8 mouse cellular contexts compared by ENCODE assay signal in the genomic region with DNA sequence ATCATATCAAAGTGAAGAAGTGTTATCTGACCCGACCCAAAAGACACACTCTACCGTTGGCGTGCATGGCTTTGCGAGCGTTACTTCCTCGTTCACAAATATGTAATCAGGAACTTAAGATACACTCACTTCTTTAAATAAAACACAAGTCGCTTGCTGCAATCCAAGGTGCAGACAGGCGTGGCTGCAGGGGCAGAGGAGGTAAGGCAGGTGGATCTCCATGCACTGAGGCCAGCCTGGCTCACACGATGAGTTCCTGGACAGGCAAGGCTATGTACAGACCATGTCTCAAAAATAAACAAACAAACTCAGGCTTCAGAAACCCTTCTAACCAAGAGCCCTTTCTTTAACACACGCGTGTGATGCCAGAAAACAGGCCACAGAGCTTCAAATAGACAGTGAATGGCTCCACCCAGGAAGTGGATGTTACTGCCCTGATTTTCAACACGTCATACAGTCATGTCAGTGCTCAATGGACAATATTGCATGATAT. TPM values are rescaled to one million over a fixed set of nuclear protein-coding genes. Genes with fewer than 3 reads are reported as not detected.
DNase-seq lines count a peak whose midpoint lies in the region; ATAC-seq and TF ChIP-seq lines count a peak whose summit lies in the region.

No protein-coding gene starts in this region.

- peak overlapping the region; percentile 69 to 96 for H3K4me3 ChIP-seq in heart, embryonic 14.5 days (ENCODE audit: control insufficient read depth in 1 of 2, insufficient read depth in 1 of 2, low read depth in 1 of 2, low read length in 2 of 2)
- H3K4me3 ChIP-seq in liver, embryonic 15.5 days (replicated peaks): peak overlapping the region; percentile 68
- peak overlapping the region; percentile 27 for H3K4me3 ChIP-seq in small intestine, adult 2 months (ENCODE audit: low read depth, low read length)

- peak overlapping the region; percentile 72 to 92 for H3K27ac ChIP-seq in heart, embryonic 14.5 days (replicated peaks in 1 of 2; ENCODE audit: control insufficient read depth in 1 of 2, insufficient read depth in 1 of 2, low read depth in 2 of 2, low read length in 2 of 2)
- peak overlapping the region; percentile 51; the same call in 1 of the 2 replicates for H3K27ac ChIP-seq in liver, embryonic 15.5 days (replicated peaks)
- H3K27ac ChIP-seq in small intestine, adult 2 months (ENCODE audit: insufficient read depth, low read depth, low read length): peak overlapping the region; percentile 74

- H3K4me2 ChIP-seq in heart, embryonic 14.5 days (ENCODE audit: low read length): peak overlapping the region; percentile 73
- peak overlapping the region; percentile 96 for H3K4me2 ChIP-seq in liver, embryonic 15.5 days

- H3K27me3 ChIP-seq in heart, embryonic 14.5 days (ENCODE audit: control insufficient read depth, insufficient read depth, low read length): no peaks in the 10 kb centered on the region
- H3K27me3 ChIP-seq in liver, embryonic 15.5 days: peaks cover 19% of the 10 kb centered on the region
- H3K27me3 ChIP-seq in small intestine, adult 2 months (ENCODE audit: control insufficient read depth, insufficient read depth, low read length): no peaks in the 10 kb centered on the region

- no peak; the same call in 1 of the 2 replicates for TF ChIP-seq POLR2A in small intestine, adult 2 months (IDR thresholded peaks at IDR 0.05; ENCODE audit: low read depth, low read length)

- H3K9ac ChIP-seq in heart, embryonic 14.5 days (ENCODE audit: low read length): peak overlapping the region; percentile 97
- H3K9ac ChIP-seq in liver, embryonic 15.5 days: peak overlapping the region; percentile 37; the same call in 1 of the 2 replicates

- no peaks in the 10 kb centered on the region for H3K36me3 ChIP-seq in heart, embryonic 14.5 days (ENCODE audit: control insufficient read depth, insufficient read depth, low read length)
- no peaks in the 10 kb centered on the region for H3K36me3 ChIP-seq in liver, embryonic 15.5 days (replicated peaks)
- no peaks in the 10 kb centered on the region for H3K36me3 ChIP-seq in small intestine, adult 2 months (ENCODE audit: control insufficient read depth, insufficient read depth, low read length)

- 14% methylated on average over 12 of the region's 12 CpGs for WGBS in heart, embryonic 14.5 days
- 3% methylated on average over 12 of the region's 12 CpGs for WGBS in liver, embryonic 15.5 days (ENCODE audit: insufficient replicate concordance)
- WGBS in small intestine, adult 2 months: 5% methylated on average over 12 of the region's 12 CpGs

- peaks cover 31 to 62% of the 10 kb centered on the region in 2 experiments for H3K4me1 ChIP-seq in heart, embryonic 14.5 days (ENCODE audit: control insufficient read depth in 2 of 2, insufficient read depth in 2 of 2, low read length in 2 of 2)
- H3K4me1 ChIP-seq in liver, embryonic 15.5 days (replicated peaks): peaks cover 88% of the 10 kb centered on the region
- H3K4me1 ChIP-seq in small intestine, adult 2 months (ENCODE audit: control insufficient read depth, insufficient read depth, insufficient read length, low read length): peaks cover 22% of the 10 kb centered on the region

- peak; percentile 26 for DNase-seq in spleen, adult 12 weeks (ENCODE audit: low spot score)
- no peak for DNase-seq in spleen, postnatal 4 days (ENCODE audit: low spot score in 2 of 2)
- DNase-seq in frontal cortex, adult 2 months (ENCODE audit: extremely low spot score in 1 of 2, low spot score in 1 of 2): no peak
- DNase-seq in cerebellum, adult 9-11 months: no peak
- no peak for DNase-seq in yolk sac, embryonic 10.5 days (ENCODE audit: low spot score)

- no peak for TF ChIP-seq CTCF in small intestine, adult 2 months (IDR thresholded peaks at IDR 0.05; ENCODE audit: extremely low read depth, insufficient read length, insufficient replicate concordance, low read depth, low read length)

- ATAC-seq in heart, embryonic 14.5 days (ENCODE audit: insufficient number of reproducible peaks, insufficient read depth, low FRiP score, low read depth): no peak
- ATAC-seq in liver, embryonic 15.5 days (ENCODE audit: insufficient read depth): no peak

- H3K9me3 ChIP-seq in heart, embryonic 14.5 days (ENCODE audit: control insufficient read depth, low read length): no peaks in the 10 kb centered on the region
- H3K9me3 ChIP-seq in liver, embryonic 15.5 days (replicated peaks): no peaks in the 10 kb centered on the region

RNA-seq across cellular contexts. Expression of a gene that starts 2.4 kb away (rescaled TPM):
- 25.1 and 25.3 TPM in 2 replicates for polyA plus RNA-seq in heart, embryonic 14.5 days (2014; fragmentation: Nextera tagmentation; extraction: Ambion mirVana)
- polyA plus RNA-seq in liver, embryonic 15.5 days (2015; fragmentation: Nextera tagmentation; extraction: Ambion mirVana): 11.3 and 11.9 TPM in 2 replicates
- 16.5 and 25.8 TPM in 2 replicates for polyA plus RNA-seq in small intestine, adult 2 months (2012; rRNA removed)
- 18.0 and 21.5 TPM in 2 replicates for polyA plus RNA-seq in frontal cortex, adult 2 months (2012; rRNA removed)

Comparison
In these comparisons a context has a peak if more than half of its experiments do, and no peak if none do; other contexts are left out.
1. H3K4me3 ChIP-seq: peak in every context shown above with its lines; median percentile 82 in heart, embryonic 14.5 days; 68 in liver, embryonic 15.5 days; 27 in small intestine, adult 2 months.